Mouse (Mus musculus): ENCODE results near the gene Msantd2.

Msantd2 gene

DNA sequence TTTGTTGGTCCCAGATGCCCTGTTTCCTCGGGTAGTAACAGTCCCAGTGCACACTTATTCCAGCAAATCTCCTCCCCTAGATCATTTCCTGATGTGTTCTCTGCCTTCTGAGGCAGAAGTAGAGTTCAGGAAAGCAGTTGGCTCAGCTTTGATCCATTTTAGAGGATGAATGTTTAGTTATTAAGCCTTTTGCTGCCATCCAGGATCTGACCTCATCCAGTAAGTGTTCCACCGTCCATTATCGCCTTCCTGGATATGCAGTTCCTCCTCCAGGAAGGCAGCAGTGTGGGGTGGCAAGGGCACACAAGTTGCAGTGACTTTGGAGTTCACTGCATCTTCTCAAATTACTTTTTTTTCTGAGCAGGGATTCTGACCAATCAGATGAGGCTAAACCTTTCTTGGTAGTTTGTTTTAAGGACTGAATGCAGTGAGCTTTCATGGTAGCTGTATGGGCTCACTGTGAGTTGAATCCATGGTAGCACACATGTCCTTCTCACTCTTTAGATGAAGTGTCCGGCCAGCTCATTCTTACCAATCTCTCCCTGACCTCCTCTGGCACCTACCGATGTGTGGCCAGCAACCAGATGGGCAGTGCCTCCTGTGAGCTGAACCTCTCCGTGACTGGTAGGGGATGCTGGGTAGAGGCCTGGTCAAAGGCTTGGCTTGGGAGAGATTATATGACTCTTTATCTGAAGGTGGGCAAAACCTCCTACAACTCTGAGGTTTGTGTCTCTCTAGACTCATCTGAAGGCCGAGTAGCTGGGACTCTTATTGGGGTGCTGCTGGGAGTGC is 52.9 kb downstream of the Msantd2 start:
- peaks cover 57% of the 10 kb centered on the region for H3K27me3 ChIP-seq (ENCODE audit: insufficient read depth, low read length)
- TF ChIP-seq CTCF (conservative IDR thresholded peaks at IDR 0.05; ENCODE audit: low read length) (no peak), NANOG (IDR thresholded peaks at IDR 0.05; ENCODE audit: borderline replicate concordance, low read length) (no peak), POU5F1 (IDR thresholded peaks at IDR 0.05; ENCODE audit: borderline replicate concordance, low read length) (no peak)
- H3K4me1 ChIP-seq (replicated peaks; ENCODE audit: low read depth, low read length): peaks cover 86% of the 10 kb centered on the region
- no peak overlapping the region for H3K4me3 ChIP-seq (replicated peaks; ENCODE audit: low read length)
- no peaks in the 10 kb centered on the region for H3K9me3 ChIP-seq (ENCODE audit: low read length)
- peaks cover 5% of the 10 kb centered on the region; the same call in 1 of the 2 replicates for H3K36me3 ChIP-seq (ENCODE audit: insufficient read depth, low read length)

DNA sequence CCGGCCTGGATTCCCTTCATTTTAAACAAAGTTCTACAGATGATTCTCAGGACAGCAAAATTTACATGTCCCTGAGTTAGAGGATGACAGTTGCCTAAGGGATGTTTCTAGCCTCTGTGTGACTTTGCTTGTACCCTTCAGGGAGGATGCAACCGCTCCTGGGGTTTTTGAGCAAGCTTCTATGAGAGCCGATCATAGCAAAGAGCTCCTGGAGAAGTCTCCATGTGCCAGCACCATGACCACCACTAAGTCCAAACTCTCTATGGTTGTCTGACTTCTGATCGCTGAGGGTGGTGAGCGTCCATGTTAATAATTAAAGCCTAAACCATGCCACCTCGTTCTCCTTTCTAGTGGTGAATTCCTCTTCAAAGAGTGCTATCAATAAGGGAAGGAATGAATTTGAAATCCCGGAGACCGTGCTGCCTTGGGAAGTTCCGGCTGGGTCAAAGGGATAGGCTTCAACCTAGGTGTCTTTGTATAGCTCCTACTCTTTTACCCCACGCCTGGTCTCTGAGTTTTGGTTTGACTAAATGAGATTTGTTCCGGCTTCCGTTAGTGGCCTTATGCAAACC is 54.8 kb downstream of the Msantd2 start:
- Histone ChIP-seq H3K4me1 (replicated peaks; ENCODE audit: low read depth, low read length) (peaks cover 72% of the 10 kb centered on the region), H3K27me3 (ENCODE audit: insufficient read depth, low read length) (peaks cover 54% of the 10 kb centered on the region), H3K9me3 (ENCODE audit: low read length) (no peaks in the 10 kb centered on the region), H3K36me3 (ENCODE audit: insufficient read depth, low read length) (no peaks in the 10 kb centered on the region), H3K4me3 (replicated peaks; ENCODE audit: low read length) (peak overlapping the region; percentile 70)
- no peak for TF ChIP-seq NANOG (IDR thresholded peaks at IDR 0.05; ENCODE audit: borderline replicate concordance, low read length)
- no peak for TF ChIP-seq CTCF (conservative IDR thresholded peaks at IDR 0.05; ENCODE audit: low read length)
- TF ChIP-seq POU5F1 (IDR thresholded peaks at IDR 0.05; ENCODE audit: borderline replicate concordance, low read length): no peak

DNA sequence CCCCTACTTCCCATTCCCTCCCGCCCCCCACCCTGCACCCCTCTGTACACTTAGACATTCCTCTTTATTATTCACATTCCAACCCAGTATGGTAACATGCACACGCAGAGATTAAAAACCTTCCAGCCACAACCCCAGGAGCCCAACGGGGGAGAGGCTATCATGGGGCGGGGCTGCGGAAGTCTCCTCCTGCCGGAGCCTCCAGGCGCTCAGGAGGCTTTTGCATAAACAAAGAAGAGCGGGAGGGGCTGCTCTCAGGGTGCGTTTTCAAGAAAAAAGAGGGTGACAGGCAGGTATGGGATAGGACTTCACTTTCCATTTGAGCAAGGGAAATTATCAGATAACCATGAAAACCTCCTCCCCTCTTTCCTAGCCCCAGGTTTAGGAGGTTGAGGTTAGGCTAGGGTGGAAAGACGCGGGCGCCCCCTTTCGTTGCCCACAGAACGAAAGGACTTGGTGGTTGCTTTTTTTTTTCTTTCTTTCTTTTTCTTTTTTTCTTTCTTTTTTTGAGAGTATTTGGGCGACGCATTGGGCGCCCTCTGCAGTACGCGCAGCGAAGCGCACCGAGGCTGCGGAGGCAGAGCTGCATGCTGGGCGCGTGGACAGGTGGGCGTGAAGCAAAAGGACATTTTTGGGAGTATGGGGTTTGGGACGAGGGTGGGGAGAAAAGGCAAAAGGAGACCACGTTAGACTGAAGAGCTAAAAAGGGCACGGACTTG is 55.5 kb downstream of the Msantd2 start:
- H3K4me3 ChIP-seq (replicated peaks; ENCODE audit: low read length): peak overlapping the region; percentile 70
- H3K36me3 ChIP-seq (ENCODE audit: insufficient read depth, low read length): no peaks in the 10 kb centered on the region
- peaks cover 55% of the 10 kb centered on the region for H3K27me3 ChIP-seq (ENCODE audit: insufficient read depth, low read length)
- H3K9me3 ChIP-seq (ENCODE audit: low read length): no peaks in the 10 kb centered on the region
- TF ChIP-seq CTCF (conservative IDR thresholded peaks at IDR 0.05; ENCODE audit: low read length) (peak; percentile 63), NANOG (IDR thresholded peaks at IDR 0.05; ENCODE audit: borderline replicate concordance, low read length) (no peak)
- H3K4me1 ChIP-seq (replicated peaks; ENCODE audit: low read depth, low read length): peaks cover 65% of the 10 kb centered on the region

DNA sequence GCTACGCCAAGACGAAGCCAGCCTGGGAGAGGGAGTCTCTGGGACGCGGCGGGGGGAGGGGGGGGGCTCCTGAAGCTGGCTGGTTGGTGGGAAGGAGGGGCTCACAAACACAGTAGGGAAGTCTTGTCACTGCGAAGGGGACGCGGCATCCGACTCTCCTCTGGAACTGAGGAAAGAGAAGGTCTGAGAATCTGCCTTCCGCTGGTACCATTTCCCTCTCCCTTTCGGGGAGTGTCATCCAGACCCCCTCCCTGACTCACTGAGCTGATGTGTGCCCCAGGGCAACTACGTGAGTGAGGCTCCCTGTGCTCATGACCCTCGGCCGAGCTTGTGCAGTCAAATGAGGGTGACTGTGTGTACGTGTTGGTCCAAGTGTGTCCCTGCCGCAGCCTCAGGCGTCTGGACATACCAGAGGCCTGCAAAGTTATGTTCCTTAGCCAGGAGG is 56.1 kb downstream of the Msantd2 start:
- peaks cover 59% of the 10 kb centered on the region for H3K4me1 ChIP-seq (replicated peaks; ENCODE audit: low read depth, low read length)
- no peaks in the 10 kb centered on the region for H3K36me3 ChIP-seq (ENCODE audit: insufficient read depth, low read length)
- peaks cover 55% of the 10 kb centered on the region for H3K27me3 ChIP-seq (ENCODE audit: insufficient read depth, low read length)
- no peaks in the 10 kb centered on the region for H3K9me3 ChIP-seq (ENCODE audit: low read length)
- TF ChIP-seq NANOG (IDR thresholded peaks at IDR 0.05; ENCODE audit: borderline replicate concordance, low read length): no peak
- TF ChIP-seq POU5F1 (IDR thresholded peaks at IDR 0.05; ENCODE audit: borderline replicate concordance, low read length): no peak
- no peak for TF ChIP-seq CTCF (conservative IDR thresholded peaks at IDR 0.05; ENCODE audit: low read length)
- H3K4me3 ChIP-seq (replicated peaks; ENCODE audit: low read length): peak overlapping the region; percentile 70

DNA sequence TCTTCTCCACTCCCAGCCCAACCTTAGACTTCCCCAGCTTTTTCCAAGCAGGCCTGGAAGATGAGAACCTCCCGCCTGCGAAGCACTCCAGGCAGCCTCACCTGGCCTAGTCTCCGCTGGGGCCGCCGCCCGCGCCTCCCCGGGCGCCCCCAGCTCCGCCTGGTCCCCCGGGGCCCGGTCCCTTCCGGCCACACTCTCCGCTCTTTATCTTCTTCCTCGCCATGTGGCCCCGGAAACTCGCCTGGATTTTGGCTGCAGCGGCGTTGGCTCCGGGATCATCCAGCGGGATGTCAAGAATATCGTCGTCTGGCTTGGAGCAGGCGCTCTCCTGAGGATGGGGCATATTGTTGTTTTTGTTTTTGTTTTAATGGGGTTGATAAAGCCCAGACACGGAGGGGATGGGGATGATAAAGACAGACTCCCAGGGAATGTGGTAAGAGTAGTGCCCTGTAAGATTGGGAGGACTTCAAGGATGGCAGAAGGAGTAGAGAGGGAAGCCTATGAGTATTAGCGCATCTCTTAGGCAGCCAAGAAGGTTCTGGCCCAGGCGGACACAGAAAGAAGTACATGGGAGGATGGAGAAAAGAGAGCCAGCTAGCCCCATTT is 56.8 kb downstream of the Msantd2 start:
- no peak for TF ChIP-seq CTCF (conservative IDR thresholded peaks at IDR 0.05; ENCODE audit: low read length)
- no peak for TF ChIP-seq NANOG (IDR thresholded peaks at IDR 0.05; ENCODE audit: borderline replicate concordance, low read length)
- no peak for TF ChIP-seq POU5F1 (IDR thresholded peaks at IDR 0.05; ENCODE audit: borderline replicate concordance, low read length)
- H3K9me3 ChIP-seq (ENCODE audit: low read length): no peaks in the 10 kb centered on the region
- H3K27me3 ChIP-seq (ENCODE audit: insufficient read depth, low read length): peaks cover 57% of the 10 kb centered on the region
- H3K4me1 ChIP-seq (replicated peaks; ENCODE audit: low read depth, low read length): peaks cover 55% of the 10 kb centered on the region
- no peaks in the 10 kb centered on the region for H3K36me3 ChIP-seq (ENCODE audit: insufficient read depth, low read length)
- H3K4me3 ChIP-seq (replicated peaks; ENCODE audit: low read length): peak overlapping the region; percentile 70

DNA sequence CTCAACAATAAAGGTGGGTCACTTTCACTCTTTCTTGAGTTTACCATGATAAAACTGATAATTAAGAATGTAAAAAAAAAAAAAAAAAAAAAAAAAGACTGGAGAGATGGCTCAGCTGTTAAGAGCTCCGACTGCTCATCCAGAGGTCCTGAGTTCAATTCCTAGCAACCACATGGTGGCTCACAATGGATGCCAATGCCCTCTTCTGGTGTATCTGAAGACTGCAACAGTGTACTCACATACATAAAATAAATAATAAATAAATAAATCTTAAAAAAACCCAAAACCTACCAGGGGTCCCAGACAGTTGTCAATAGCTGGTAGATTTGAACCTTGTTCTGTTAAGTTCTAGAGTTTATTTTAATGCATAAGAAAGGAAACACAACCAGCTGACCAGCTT is 57.8 kb downstream of the Msantd2 start:
- Histone ChIP-seq H3K36me3 (ENCODE audit: insufficient read depth, low read length) (no peaks in the 10 kb centered on the region), H3K9me3 (ENCODE audit: low read length) (no peaks in the 10 kb centered on the region), H3K4me3 (replicated peaks; ENCODE audit: low read length) (no peak overlapping the region), H3K4me1 (replicated peaks; ENCODE audit: low read depth, low read length) (peaks cover 52% of the 10 kb centered on the region), H3K27me3 (ENCODE audit: insufficient read depth, low read length) (peaks cover 56% of the 10 kb centered on the region)
- TF ChIP-seq CTCF (conservative IDR thresholded peaks at IDR 0.05; ENCODE audit: low read length) (no peak; the same call in 1 of the 2 replicates), NANOG (IDR thresholded peaks at IDR 0.05; ENCODE audit: borderline replicate concordance, low read length) (no peak), POU5F1 (IDR thresholded peaks at IDR 0.05; ENCODE audit: borderline replicate concordance, low read length) (no peak)

DNA sequence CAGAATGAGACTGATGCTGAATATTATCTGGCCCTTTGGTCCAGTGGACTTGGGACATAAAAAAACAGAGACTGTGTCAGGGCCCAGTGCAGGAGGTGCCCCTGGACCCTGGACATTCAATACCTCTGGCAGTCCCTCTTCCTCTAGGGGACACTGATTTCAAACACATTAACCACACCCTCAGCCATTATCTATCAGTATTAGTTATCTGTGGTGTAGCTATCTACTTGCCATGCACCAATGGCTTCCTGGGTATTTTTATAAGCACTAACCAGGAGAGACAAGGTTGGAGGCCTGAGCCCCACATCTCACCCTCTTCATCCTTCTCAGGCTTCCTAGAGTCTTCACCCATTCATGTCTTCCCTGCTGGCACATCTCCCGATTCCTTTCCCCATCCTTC is 61.3 kb downstream of the Msantd2 start:
- H3K4me1 ChIP-seq (replicated peaks; ENCODE audit: low read depth, low read length): peaks cover 33% of the 10 kb centered on the region
- H3K36me3 ChIP-seq (ENCODE audit: insufficient read depth, low read length): no peaks in the 10 kb centered on the region
- H3K4me3 ChIP-seq (replicated peaks; ENCODE audit: low read length): no peak overlapping the region
- H3K27me3 ChIP-seq (ENCODE audit: insufficient read depth, low read length): peaks cover 86% of the 10 kb centered on the region
- no peak for TF ChIP-seq CTCF (conservative IDR thresholded peaks at IDR 0.05; ENCODE audit: low read length)
- TF ChIP-seq NANOG (IDR thresholded peaks at IDR 0.05; ENCODE audit: borderline replicate concordance, low read length): no peak
- TF ChIP-seq POU5F1 (IDR thresholded peaks at IDR 0.05; ENCODE audit: borderline replicate concordance, low read length): no peak
- no peaks in the 10 kb centered on the region for H3K9me3 ChIP-seq (ENCODE audit: low read length)

Measured in E14TG2a.4 (cell line).